In the genomic region with DNA sequence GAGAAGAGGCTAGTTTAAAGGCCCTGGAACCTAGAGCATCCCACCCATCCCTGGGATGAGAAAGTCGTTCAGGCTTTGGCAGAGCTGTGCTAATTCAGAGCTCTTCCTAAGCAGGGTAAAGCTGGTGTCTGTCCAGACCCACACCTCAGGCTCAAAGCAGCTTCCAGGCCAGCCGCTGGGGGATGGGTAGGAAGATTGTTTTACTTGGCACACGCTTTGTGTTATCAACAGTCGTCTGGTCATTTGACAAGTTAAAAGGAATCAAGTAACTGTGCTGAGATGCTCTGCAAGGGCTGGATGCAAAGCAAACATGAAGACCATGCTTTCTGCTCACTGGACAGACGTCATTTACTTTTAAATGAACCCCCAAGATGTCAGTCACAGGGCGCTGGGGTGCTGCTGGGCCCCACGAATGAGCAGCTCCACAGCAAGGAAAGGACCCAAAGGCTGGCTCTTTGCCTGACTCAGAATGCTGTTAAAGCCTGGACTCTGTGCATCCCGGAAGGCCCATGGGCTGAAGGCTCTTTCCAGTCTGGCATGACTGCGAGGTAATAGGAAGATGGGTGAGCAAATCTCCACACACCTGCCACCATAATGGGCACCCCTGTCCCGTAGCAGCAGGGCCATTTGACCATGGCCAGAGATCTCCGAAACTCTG, we compare ENCODE assay signal across 13 mouse cellular contexts.
DNase-seq lines count a peak whose midpoint lies in the region; ATAC-seq lines count a peak whose summit lies in the region.
"Had no signal": no experiment of that assay in that cellular context is flagged by ENCODE, and none has a peak within 500 bp of the region (broad histone marks: within the 10 kb centered on the region; RNA-seq: fewer than 3 reads in every experiment).

No protein-coding gene starts in this region.

- no peaks in the 10 kb centered on the region for H3K36me3 ChIP-seq in lung, embryonic 16.5 days (ENCODE audit: control insufficient read depth, insufficient read depth, low read length)
- H3K36me3 ChIP-seq in forebrain, embryonic 15.5 days, result no peaks in the 10 kb centered on the region
- H3K36me3 ChIP-seq: G1E; midbrain, embryonic 12.5 days had no signal

- DNase-seq in adrenal gland, postnatal 10 days, result peak; percentile 65
- no peak for DNase-seq in adrenal gland, adult 8-10 months
- DNase-seq in kidney, postnatal 10 days, result peak; percentile 54
- DNase-seq in kidney, adult 8-10 months, result no peak
- DNase-seq in adrenal gland, postnatal 36 days, result peak; percentile 48 to 62
- no peak for DNase-seq in layer of hippocampus, adult 9-11 months
- DNase-seq: cerebellum, adult 9-11 months; thymus, postnatal 25 days had no signal

- no peaks in the 10 kb centered on the region for H3K27me3 ChIP-seq in lung, embryonic 16.5 days (ENCODE audit: control insufficient read depth, insufficient read depth, low read depth, low read length)
- no peaks in the 10 kb centered on the region for H3K27me3 ChIP-seq in forebrain, embryonic 15.5 days
- H3K27me3 ChIP-seq: hindbrain, embryonic 15.5 days; midbrain, embryonic 12.5 days had no signal

- 29% methylated on average over 11 of the region's 11 CpGs for WGBS in lung, embryonic 16.5 days
- WGBS in forebrain, embryonic 15.5 days, result 64% methylated on average over 11 of the region's 11 CpGs

- peak; percentile 75 for ATAC-seq in lung, embryonic 16.5 days (ENCODE audit: low read depth)
- ATAC-seq in forebrain, embryonic 15.5 days (replicated peaks), result no peak

- no peak overlapping the region for H3K27ac ChIP-seq in lung, embryonic 16.5 days (ENCODE audit: low read length)
- no peak overlapping the region for H3K27ac ChIP-seq in forebrain, embryonic 15.5 days (replicated peaks)
- H3K27ac ChIP-seq: hindbrain, embryonic 15.5 days; midbrain, embryonic 12.5 days had no signal

- H3K9me3 ChIP-seq in lung, embryonic 16.5 days (ENCODE audit: control insufficient read depth, low read length), result peaks cover 2% of the 10 kb centered on the region; the same call in 1 of the 2 replicates
- H3K9me3 ChIP-seq in forebrain, embryonic 15.5 days, result no peaks in the 10 kb centered on the region
- H3K9me3 ChIP-seq: G1E; hindbrain, embryonic 15.5 days; midbrain, embryonic 12.5 days had no signal

- H3K9ac ChIP-seq in lung, embryonic 16.5 days (ENCODE audit: low read length), result no peak overlapping the region
- no peak overlapping the region for H3K9ac ChIP-seq in forebrain, embryonic 15.5 days (replicated peaks)
- H3K9ac ChIP-seq: hindbrain, embryonic 15.5 days; midbrain, embryonic 12.5 days had no signal

- no peak overlapping the region for H3K4me3 ChIP-seq in lung, embryonic 16.5 days (ENCODE audit: low read length)
- no peak overlapping the region for H3K4me3 ChIP-seq in forebrain, embryonic 15.5 days
- H3K4me3 ChIP-seq: hindbrain, embryonic 15.5 days; midbrain, embryonic 12.5 days had no signal

- H3K4me1 ChIP-seq in lung, embryonic 16.5 days (replicated peaks; ENCODE audit: control insufficient read depth, insufficient read depth, low read length), result peaks cover 10% of the 10 kb centered on the region
- H3K4me1 ChIP-seq in forebrain, embryonic 15.5 days, result peaks cover 7% of the 10 kb centered on the region
- H3K4me1 ChIP-seq: hindbrain, embryonic 15.5 days had no signal

- no peak overlapping the region for H3K4me2 ChIP-seq in lung, embryonic 16.5 days (ENCODE audit: low read depth, low read length)
- H3K4me2 ChIP-seq in forebrain, embryonic 15.5 days (replicated peaks), result no peak overlapping the region
- H3K4me2 ChIP-seq: hindbrain, embryonic 15.5 days; midbrain, embryonic 12.5 days had no signal

Comparison
In these comparisons a context has a peak if more than half of its experiments do, and no peak if none do; other contexts are left out.
1. DNase-seq: peak in adrenal gland, postnatal 10 days (single experiment), kidney, postnatal 10 days (single experiment) and adrenal gland, postnatal 36 days (2 of 2); none in adrenal gland, adult 8-10 months (single experiment), kidney, adult 8-10 months (0 of 2) and layer of hippocampus, adult 9-11 months (single experiment).